Mouse (Mus musculus): Measurements from ENCODE around the gene 9930111J21Rik2. TPM values are rescaled to one million over a fixed set of nuclear protein-coding genes. Genes with fewer than 3 reads are reported as not detected.
"Not testable (repeated sequence)": the region's sequence is repeated elsewhere in the genome, so short reads cannot be mapped to it uniquely, and the experiment has no call there.

The 9930111J21Rik2 gene
- total RNA-seq, 2 experiments from 2014 or later = 0.56 to 1.0 TPM

DNA sequence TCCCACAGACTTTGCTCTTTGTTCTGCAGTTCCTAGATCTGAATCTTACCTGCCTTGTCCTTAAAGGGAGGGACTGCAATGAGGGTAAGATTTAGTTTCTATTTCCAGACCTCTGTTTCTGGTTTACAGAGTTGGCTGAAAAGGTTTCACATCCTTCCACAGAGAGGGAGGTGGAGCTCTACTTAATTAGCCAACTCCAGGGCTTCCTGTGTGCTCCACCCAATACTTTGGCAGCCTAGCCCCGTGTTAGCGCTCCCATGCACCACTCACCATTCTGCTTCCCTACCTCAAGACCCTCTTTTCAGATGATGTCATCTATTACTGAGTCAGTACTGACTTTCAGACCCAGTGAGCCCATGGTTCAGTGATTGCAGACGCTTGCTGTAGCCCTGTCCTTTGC, 71.8 kb downstream of the 9930111J21Rik2 start, which contains the start of gene 9930111J21Rik1:
Gene 9930111J21Rik1 (minus strand): TSS at position 148 of the 400 bp plus-strand sequence.
- intact Hi-C loops (cut with DNase I); DNase-seq: not testable (repeated sequence)

DNA sequence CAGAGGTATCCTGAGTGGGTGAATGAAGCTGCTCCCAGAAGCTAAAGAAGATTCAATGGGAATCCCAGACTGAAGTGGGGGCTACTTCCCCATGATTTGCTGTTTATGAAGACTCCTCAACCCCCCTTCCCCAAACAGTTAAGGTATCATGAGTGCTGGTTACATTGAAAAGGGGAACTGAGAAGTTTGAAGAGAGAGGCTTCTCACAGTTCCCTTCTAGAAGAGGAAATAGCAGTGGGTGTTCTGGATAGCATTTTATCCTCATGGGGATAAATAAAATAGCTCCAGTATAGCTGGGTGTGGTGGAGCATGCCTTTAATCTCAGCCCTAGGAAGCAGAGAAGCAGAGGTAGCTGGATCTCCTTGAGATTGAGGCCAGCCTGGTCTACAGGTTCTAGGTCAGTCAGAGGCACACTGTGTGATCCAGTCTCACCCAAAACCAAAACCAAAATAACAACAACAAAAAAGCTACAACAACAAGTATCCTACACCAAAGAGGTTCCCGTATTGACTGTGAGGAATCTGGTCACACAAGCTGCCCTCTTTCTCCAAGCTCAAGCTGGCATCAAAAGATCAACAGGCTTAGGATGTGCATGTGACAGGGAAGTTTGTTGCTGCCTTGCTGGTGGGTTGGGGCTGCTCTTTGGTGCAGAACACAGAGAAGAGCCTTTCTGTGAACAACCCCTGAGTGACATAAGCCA, 72.7 kb downstream of the 9930111J21Rik2 start, which contains the start of gene Olfr56:
Gene Olfr56 (plus strand): TSS at position 650 of the 700 bp plus-strand sequence.
- intact Hi-C loops (cut with DNase I); DNase-seq: not testable (repeated sequence)

DNA sequence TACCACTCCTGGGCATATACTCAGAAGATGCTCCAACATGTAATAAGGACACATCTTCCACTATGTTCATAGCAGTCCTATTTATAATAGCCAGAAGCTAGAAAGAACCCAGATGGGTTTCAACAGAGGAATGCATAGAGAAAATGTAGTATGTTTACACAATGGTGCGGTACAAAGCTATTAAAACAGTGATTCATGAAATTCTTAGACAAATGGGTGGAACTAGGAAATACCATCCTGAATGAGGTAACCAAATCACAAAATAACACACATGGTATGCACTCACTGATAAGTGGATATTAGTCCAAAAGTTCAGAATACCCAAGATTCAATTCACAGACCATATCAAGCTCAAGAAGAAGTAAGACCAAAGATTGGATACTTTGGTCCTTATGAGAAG, 76.4 kb downstream of the 9930111J21Rik2 start:
- intact Hi-C loops (cut with DNase I); DNase-seq: not testable (repeated sequence)

Other genes starting within 250 kb of the 9930111J21Rik2 start
- gene Trim41, start 233.9 kb downstream of the 9930111J21Rik2 start, total RNA-seq (2021) = 10 to 100 TPM; 53.6 to 54.3 TPM
- 10 to 100 TPM in 1 of 2 experiments, 1 to 10 TPM in 1; 9.4 to 12.4 TPM for gene Trim7, start 225.1 kb downstream of the 9930111J21Rik2 start, total RNA-seq (2021)
- gene Gm12184, start 224.6 kb downstream of the 9930111J21Rik2 start, total RNA-seq (2021) = 1 to 10 TPM in 1 of 2 experiments, under 1 TPM in 1; 0.89 to 2.4 TPM
- gene Irgm1, start 179.6 kb downstream of the 9930111J21Rik2 start, total RNA-seq (2021) = 1 to 10 TPM; 1.4 TPM
- gene Gm5431, start 149.0 kb downstream of the 9930111J21Rik2 start, total RNA-seq (2021) = under 1 TPM in 1 of 2 experiments, not detected in 1; 0.22 TPM
- 1 to 10 TPM in 1 of 2 experiments, under 1 TPM in 1; 0.60 to 1.0 TPM for gene Psme2b, start 105.1 kb downstream of the 9930111J21Rik2 start, total RNA-seq (2021)
- not detected for gene Olfr56, start 72.4 kb downstream of the 9930111J21Rik2 start, total RNA-seq (2021)
- under 1 TPM; 0.20 to 0.46 TPM for gene 9930111J21Rik1, start 71.8 kb downstream of the 9930111J21Rik2 start, total RNA-seq (2021)
- gene Gm12185, start 59.0 kb downstream of the 9930111J21Rik2 start, total RNA-seq (2021) = under 1 TPM; 0.06 to 0.10 TPM
- not detected for gene Tgtp1, start 57.1 kb downstream of the 9930111J21Rik2 start, total RNA-seq (2021)
- gene Tgtp2, start 13.0 kb upstream of the 9930111J21Rik2 start, total RNA-seq (2021) = not detected
- under 1 TPM; 0.48 to 0.90 TPM for gene Ifi47, start 25.3 kb upstream of the 9930111J21Rik2 start, total RNA-seq (2021)
- not detected for gene Olfr1396, start 63.6 kb upstream of the 9930111J21Rik2 start, total RNA-seq (2021)
- not detected for gene Olfr1395, start 91.0 kb upstream of the 9930111J21Rik2 start, total RNA-seq (2021)
- not detected for gene Olfr1394, start 103.1 kb upstream of the 9930111J21Rik2 start, total RNA-seq (2021)
- under 1 TPM; 0.40 to 0.70 TPM for gene Btnl9, start 135.9 kb upstream of the 9930111J21Rik2 start, total RNA-seq (2021)
- 10 to 100 TPM; 47.3 to 50.4 TPM for gene Zfp62, start 152.1 kb upstream of the 9930111J21Rik2 start, total RNA-seq (2021)
- gene Mgat1, start 192.9 kb upstream of the 9930111J21Rik2 start, total RNA-seq (2021) = 10 to 100 TPM; 54.4 to 58.7 TPM
- gene Olfr1393, start 227.1 kb upstream of the 9930111J21Rik2 start, total RNA-seq (2021) = under 1 TPM in 1 of 2 experiments, not detected in 1; 0.48 TPM
- gene Olfr1392, start 234.0 kb upstream of the 9930111J21Rik2 start, total RNA-seq (2021) = under 1 TPM in 1 of 2 experiments, not detected in 1; 0.34 TPM

Measured in left cerebral cortex, postnatal 4 days (tissue).